Mouse (Mus musculus) gastrocnemius, adult 8-10 months (tissue): ENCODE results near the gene Gm10477. TPM values are rescaled to one million over a fixed set of nuclear protein-coding genes. Genes with fewer than 3 reads are reported as not detected.
"Not testable (repeated sequence)": the region's sequence is repeated elsewhere in the genome, so short reads cannot be mapped to it uniquely, and the experiment has no call there.

Source experiments
- DNase-seq, 2 experiments: peaks; one replicate each; pipeline ENCODE4 v3.0.0; 2022; ENCODE audit warnings: low spot score in 2 of 2
- total RNA-seq, 4 experiments: library from RNA; stranded (reverse); gene quantifications; 2 replicates each; pipeline ENCODE4 v1.2.4; 2022

The Gm10477 gene
- total RNA-seq = not detected

DNA sequence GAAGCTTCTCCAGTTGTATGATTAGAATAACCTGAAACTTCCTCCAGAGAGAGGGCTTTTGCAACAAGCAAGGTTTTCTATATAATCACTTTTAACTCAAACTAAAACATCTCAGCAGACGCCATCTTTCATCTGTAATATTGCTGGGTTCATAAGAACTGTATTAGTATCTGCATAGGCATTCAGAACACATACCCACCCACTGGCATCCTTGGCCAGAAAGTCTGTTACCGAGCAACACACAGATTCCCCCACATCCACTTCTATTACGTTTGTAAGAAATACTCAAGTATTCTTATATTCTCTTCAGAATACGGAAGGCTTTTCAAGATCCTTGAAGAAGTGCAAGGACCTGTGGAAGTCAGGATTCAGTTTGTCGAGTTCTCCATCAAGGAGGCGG, at the start of gene Gm10477:
Gene Gm10477 (plus strand): TSS at position 301 of the 400 bp plus-strand sequence.
- DNase-seq = not testable (repeated sequence)

DNA sequence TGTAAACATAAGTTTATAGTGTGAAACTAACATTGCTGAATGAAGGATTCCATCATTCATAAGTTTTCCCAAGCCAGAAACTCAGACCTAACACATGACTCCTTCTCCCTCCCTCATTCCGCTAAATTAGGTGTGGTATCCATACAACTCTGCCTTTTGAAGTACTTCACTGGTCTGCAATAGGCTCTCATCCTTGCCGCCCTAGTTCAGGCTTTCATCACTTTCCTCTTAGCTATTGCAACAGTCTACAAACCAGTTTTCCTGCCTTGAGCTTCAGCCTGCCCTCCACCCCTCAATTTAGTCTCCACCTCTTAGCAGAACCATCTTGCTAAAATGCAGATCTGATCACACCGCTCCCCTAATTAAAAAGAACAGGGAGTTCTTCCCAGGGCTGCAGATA, 47.0 kb upstream of the Gm10477 start:
- no peak for DNase-seq

DNA sequence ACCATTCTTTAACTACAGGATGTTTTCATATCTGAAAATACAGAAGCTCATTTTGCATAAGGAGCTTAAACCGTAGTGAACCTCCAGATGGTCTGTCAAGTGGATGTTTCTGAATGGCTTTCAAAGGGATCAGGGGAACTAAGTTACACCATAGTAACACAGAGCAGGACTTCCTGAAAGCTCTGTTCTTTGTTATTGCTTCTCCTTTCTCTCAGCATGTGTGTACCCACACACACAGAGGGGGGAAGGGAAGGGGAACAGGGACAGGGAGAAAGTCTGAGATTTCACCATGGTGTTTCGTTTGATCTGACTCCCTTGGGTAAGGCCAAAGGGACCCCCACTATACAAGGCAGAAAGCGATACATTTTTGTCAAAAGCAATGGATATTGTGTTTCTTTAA, 42.6 kb upstream of the Gm10477 start:
- DNase-seq = no peak

DNA sequence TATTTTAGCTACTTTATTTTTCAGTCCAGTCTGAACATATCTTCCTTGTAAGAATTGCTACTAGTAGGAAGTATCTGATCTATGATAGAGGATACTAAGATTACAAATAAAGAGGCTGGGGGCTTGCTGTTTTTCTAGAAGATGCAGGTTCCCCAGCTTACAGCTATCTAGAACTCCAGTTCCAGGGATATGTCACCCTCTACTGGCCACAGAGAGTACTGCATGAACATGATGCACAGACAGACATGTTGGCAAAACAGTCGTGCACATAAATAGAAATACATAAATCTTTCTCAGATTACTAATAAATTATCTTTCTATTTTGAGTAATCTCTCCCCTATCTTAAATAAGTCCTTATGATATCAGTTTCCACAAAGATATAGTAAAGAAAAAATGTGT, 34.8 kb upstream of the Gm10477 start:
- peak; percentile 51 to 55 for DNase-seq

DNA sequence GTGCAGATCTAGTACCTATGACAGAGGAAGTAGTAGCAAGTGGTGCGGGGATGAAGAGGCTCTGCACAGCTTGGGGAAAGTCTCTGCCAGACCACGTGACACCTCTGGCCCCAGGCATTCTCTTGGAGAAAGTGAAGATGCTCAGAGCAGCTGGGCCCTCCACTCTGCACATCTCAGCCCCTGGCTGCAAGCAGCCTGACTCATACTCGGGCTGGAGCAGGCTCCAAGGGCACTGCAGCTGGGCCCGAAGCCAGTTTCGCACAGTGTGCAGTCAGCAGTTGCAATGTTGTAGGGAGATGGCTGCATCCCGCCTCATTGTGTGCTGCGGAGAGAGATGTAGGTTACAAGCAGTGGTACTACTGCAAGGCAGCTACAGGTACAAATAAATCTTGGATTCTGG, 27.3 kb upstream of the Gm10477 start:
- DNase-seq = peak in 1 of 2 experiments; percentile 12

DNA sequence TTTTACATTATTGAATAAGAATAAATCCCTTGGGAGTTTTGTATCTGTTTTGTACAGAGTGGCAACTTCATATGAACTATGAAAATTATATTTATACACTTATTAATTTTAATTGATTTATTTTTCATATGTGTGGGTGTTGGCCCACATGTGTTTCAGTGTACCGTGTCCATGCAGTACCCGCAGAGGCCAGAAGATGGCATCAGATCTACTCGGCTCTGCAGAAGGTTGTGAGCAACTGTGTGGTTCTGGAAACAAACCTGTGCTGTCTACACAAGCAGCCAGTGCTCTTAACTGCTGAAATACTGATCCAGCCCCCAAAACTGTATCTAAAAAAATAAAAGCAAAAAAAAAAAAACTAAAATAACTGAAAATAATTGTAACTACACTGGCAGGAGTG, 6.7 kb downstream of the Gm10477 start:
- peak; percentile 3 to 19 for DNase-seq

DNA sequence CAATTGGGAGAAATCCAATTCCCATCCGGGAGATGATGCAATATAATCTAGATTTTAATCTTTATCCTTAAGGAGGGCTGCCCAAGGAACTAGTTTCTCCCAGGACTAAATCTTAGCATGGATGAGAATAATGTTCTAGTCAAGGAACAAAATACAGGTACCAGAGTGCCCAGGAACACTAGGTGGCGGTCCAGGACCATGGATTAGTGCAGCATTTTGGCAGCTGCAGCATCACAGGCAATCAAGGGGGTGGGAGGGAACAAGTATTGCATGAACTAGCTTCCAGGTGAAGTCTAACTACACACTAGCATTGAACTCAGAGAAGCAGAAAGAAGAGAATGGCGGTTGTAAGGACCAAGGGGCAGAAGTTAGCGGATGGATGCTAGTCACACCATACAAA, 12.6 kb downstream of the Gm10477 start:
- no peak for DNase-seq

DNA sequence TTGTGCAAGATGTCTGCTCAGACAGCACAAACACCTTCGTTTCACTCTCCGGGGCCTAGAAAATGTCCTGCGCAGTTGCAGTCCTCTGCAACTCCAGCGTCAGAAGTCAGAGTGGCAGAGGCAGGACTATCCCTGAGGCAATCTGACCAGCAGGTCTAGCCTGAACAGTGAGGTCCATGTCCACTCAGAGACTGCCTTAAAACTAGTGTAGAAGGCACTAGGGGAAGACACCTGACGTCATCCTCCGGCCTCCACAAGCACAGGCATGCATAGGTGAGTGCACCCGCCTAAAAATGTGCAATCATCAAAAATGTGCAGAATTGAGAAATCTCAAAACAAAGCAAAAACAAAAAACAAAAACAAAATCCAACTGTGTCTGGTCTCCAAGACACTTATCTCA, 25.0 kb downstream of the Gm10477 start, which contains the start of gene Gm648:
Gene Gm648 (minus strand): TSS at position 101 of the 400 bp plus-strand sequence.
- DNase-seq = no peak

DNA sequence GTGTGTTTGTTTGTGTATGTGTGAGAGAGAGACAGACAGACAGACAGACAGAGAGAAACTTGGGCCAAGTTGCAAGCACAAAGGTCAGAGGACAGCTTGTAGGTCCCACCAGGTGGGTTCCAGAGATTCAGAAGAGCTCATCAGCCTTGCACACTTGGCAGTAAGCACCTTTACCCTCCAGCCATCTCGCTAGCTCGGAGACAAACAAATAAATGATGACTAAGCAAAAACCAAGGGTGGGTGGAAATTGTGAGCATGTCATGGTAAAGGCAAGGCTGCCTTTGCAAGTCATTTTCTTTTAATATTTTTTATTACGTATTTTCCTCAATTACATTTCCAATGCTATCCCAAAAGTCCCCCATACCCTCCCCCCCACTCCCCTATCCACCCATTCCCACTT, 29.0 kb downstream of the Gm10477 start:
- no peak for DNase-seq

DNA sequence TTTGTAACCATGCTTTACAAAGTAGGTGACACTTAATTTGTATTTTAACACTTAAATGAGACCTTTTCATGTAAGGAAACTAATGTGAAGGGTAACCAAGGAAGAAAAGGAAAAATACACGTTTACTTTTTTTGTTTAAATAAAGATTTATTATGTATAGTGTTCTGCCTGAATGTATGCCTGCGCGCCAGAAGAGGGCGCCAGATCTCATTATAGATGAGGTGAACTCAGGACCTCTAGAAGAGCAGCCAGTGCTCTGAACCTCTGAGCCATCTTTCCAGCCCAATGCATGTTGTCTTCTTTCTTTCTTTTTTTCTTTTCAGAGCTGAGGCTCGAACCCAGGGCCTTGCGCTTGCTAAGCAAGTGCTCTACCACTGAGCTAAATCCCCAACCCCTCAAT, 47.9 kb downstream of the Gm10477 start:
- no peak for DNase-seq

Other genes starting within 250 kb of the Gm10477 start
- 1 to 10 TPM; 2.1 to 3.2 (median 2.5) TPM for gene Zfp449, start 178.3 kb upstream of the Gm10477 start, total RNA-seq
- under 1 TPM in 1 of 4 experiments, not detected in 3; 0.16 TPM for gene Smim10l2a, start 150.2 kb upstream of the Gm10477 start, total RNA-seq
- gene Gm2174, start 76.8 kb upstream of the Gm10477 start, total RNA-seq = under 1 TPM in 1 of 4 experiments, not detected in 3; 0.97 TPM
- gene Ints6l, start 69.9 kb upstream of the Gm10477 start, total RNA-seq = 1 to 10 TPM; 3.4 to 6.5 (median 4.1) TPM
- gene Gm648, start 24.9 kb downstream of the Gm10477 start, total RNA-seq = not detected
- gene Mmgt1, start 73.3 kb downstream of the Gm10477 start, total RNA-seq = 10 to 100 TPM; 24.2 to 27.7 (median 25.8) TPM
- gene Slc9a6, start 85.0 kb downstream of the Gm10477 start, total RNA-seq = 10 to 100 TPM; 25.9 to 29.6 (median 27.1) TPM
- 1,000 to 10,000 TPM in 2 of 4 experiments, 100 to 1,000 TPM in 2; 965 to 1,061 (median 1,004) TPM for gene Fhl1, start 207.0 kb downstream of the Gm10477 start, total RNA-seq